Mouse (Mus musculus): Measurements from ENCODE around the gene Trpv4. TPM values are rescaled to one million over a fixed set of nuclear protein-coding genes. Genes with fewer than 3 reads are reported as not detected.

Trpv4 gene
- polyA plus RNA-seq, 1 experiment, result 6.5 TPM

- TF ChIP-seq POLR2A (IDR thresholded peaks at IDR 0.05; ENCODE audit: control insufficient read depth, extremely low read depth, insufficient read depth, low read length, poor library complexity) (no peak), CTCF (IDR thresholded peaks at IDR 0.05; ENCODE audit: borderline replicate concordance, control insufficient read depth, extremely low read depth, insufficient read depth, low read length, poor library complexity) (no peak)
- no peaks in the 10 kb centered on the region for H3K36me3 ChIP-seq (ENCODE audit: control insufficient read depth, insufficient read depth, low read length)
- no peak for DNase-seq
- peaks cover 44% of the 10 kb centered on the region for H3K4me1 ChIP-seq (replicated peaks; ENCODE audit: control insufficient read depth, insufficient read depth, low read length)
- H3K27me3 ChIP-seq (ENCODE audit: control insufficient read depth, insufficient read depth, low read length), result no peaks in the 10 kb centered on the region
- H3K4me3 ChIP-seq (ENCODE audit: control insufficient read depth, insufficient read depth, low read length), result no peak overlapping the region
- over 99% methylated on average over 7 of the region's 7 CpGs for WGBS
- no peak overlapping the region for H3K27ac ChIP-seq (ENCODE audit: control insufficient read depth, insufficient read depth, low read length)
Observed at GRCm38 (mm10) chr5:114686726-114687210, 28.5 kb upstream of the Trpv4 start.

DNA sequence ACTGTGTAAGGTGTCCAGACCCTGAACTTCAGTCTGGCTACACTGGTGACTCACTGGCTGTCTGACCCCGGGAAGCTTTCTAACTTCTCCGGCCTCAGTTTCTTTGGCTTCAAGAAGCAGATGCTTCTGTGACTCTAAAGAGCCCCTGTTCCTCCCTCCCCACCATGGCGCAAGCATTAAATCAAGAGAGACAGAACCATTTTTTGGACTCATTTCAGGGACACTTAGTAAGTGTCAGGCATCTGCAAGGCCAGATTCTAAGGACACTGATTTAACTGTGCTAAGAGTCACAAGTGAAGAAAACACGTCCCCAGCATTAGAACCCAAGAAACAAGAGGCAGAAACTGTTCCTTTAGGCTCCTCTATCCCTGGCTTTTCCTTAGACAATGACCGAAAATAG lies 27.8 kb upstream of the Trpv4 start:
- no peak overlapping the region for H3K4me3 ChIP-seq (ENCODE audit: control insufficient read depth, insufficient read depth, low read length)
- WGBS, result 95% methylated on average over 5 of the region's 5 CpGs

DNA sequence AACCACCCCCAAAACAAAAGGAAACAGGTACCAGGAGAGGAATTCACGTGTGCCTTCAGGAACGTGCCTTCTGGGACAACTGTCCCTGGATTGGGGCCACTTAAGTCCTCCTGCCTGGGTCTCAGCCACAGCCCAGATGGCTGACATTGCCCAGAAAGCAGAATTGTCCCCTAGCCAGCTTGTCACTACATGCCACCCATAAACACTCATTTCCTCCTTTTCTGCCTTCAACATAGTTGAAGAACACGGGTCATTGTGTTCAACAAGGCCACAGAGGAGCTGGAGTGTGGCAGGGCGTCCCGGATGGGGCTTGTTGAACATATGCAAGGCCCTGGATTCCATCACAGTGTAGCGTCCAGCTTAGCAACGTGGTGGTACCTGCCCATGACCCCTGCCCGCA lies 23.5 kb upstream of the Trpv4 start:
- TF ChIP-seq CTCF (IDR thresholded peaks at IDR 0.05; ENCODE audit: borderline replicate concordance, control insufficient read depth, extremely low read depth, insufficient read depth, low read length, poor library complexity) (no peak), POLR2A (IDR thresholded peaks at IDR 0.05; ENCODE audit: control insufficient read depth, extremely low read depth, insufficient read depth, low read length, poor library complexity) (no peak)
- Histone ChIP-seq H3K27ac (ENCODE audit: control insufficient read depth, insufficient read depth, low read length) (peak overlapping the region; percentile 86), H3K4me3 (ENCODE audit: control insufficient read depth, insufficient read depth, low read length) (no peak overlapping the region), H3K36me3 (ENCODE audit: control insufficient read depth, insufficient read depth, low read length) (peaks cover 7% of the 10 kb centered on the region), H3K27me3 (ENCODE audit: control insufficient read depth, insufficient read depth, low read length) (no peaks in the 10 kb centered on the region), H3K4me1 (replicated peaks; ENCODE audit: control insufficient read depth, insufficient read depth, low read length) (peaks cover 42% of the 10 kb centered on the region)
- no peak for DNase-seq
- 52% methylated on average over 8 of the region's 8 CpGs for WGBS

More for the DNA sequence above, 27.8 kb upstream of the Trpv4 start:
- TF ChIP-seq CTCF (IDR thresholded peaks at IDR 0.05; ENCODE audit: borderline replicate concordance, control insufficient read depth, extremely low read depth, insufficient read depth, low read length, poor library complexity) (no peak), POLR2A (IDR thresholded peaks at IDR 0.05; ENCODE audit: control insufficient read depth, extremely low read depth, insufficient read depth, low read length, poor library complexity) (no peak)
- no peaks in the 10 kb centered on the region for H3K36me3 ChIP-seq (ENCODE audit: control insufficient read depth, insufficient read depth, low read length)
- H3K4me1 ChIP-seq (replicated peaks; ENCODE audit: control insufficient read depth, insufficient read depth, low read length), result peaks cover 45% of the 10 kb centered on the region
- no peak for DNase-seq
- H3K27me3 ChIP-seq (ENCODE audit: control insufficient read depth, insufficient read depth, low read length), result no peaks in the 10 kb centered on the region
- H3K27ac ChIP-seq (ENCODE audit: control insufficient read depth, insufficient read depth, low read length), result no peak overlapping the region

GRCm38 (mm10) chr5:114680676-114681285 lies 22.6 kb upstream of the Trpv4 start:
- Histone ChIP-seq H3K36me3 (ENCODE audit: control insufficient read depth, insufficient read depth, low read length) (peaks cover 17% of the 10 kb centered on the region), H3K27ac (ENCODE audit: control insufficient read depth, insufficient read depth, low read length) (peak overlapping the region; percentile 90), H3K27me3 (ENCODE audit: control insufficient read depth, insufficient read depth, low read length) (no peaks in the 10 kb centered on the region), H3K4me1 (replicated peaks; ENCODE audit: control insufficient read depth, insufficient read depth, low read length) (peaks cover 42% of the 10 kb centered on the region), H3K4me3 (ENCODE audit: control insufficient read depth, insufficient read depth, low read length) (peak overlapping the region; percentile 25)
- WGBS, result 9% methylated on average over 19 of the region's 19 CpGs
- TF ChIP-seq CTCF (IDR thresholded peaks at IDR 0.05; ENCODE audit: borderline replicate concordance, control insufficient read depth, extremely low read depth, insufficient read depth, low read length, poor library complexity) (no peak), POLR2A (IDR thresholded peaks at IDR 0.05; ENCODE audit: control insufficient read depth, extremely low read depth, insufficient read depth, low read length, poor library complexity) (0 out of 2 replicates have a peak, but pooled peaks have one; percentile 34)
- DNase-seq, result peak; percentile 58

GRCm38 (mm10) chr5:114679841-114680591 lies 21.8 kb upstream of the Trpv4 start:
- Histone ChIP-seq H3K36me3 (ENCODE audit: control insufficient read depth, insufficient read depth, low read length) (peaks cover 22% of the 10 kb centered on the region), H3K27me3 (ENCODE audit: control insufficient read depth, insufficient read depth, low read length) (no peaks in the 10 kb centered on the region), H3K4me3 (ENCODE audit: control insufficient read depth, insufficient read depth, low read length) (no peak overlapping the region), H3K4me1 (replicated peaks; ENCODE audit: control insufficient read depth, insufficient read depth, low read length) (peaks cover 35% of the 10 kb centered on the region), H3K27ac (ENCODE audit: control insufficient read depth, insufficient read depth, low read length) (peak overlapping the region; percentile 90)
- DNase-seq, result no peak
- TF ChIP-seq POLR2A (IDR thresholded peaks at IDR 0.05; ENCODE audit: control insufficient read depth, extremely low read depth, insufficient read depth, low read length, poor library complexity), result no peak
- no peak for TF ChIP-seq CTCF (IDR thresholded peaks at IDR 0.05; ENCODE audit: borderline replicate concordance, control insufficient read depth, extremely low read depth, insufficient read depth, low read length, poor library complexity)
- whole genome bisulfite sequencing, result 34% methylated on average over 17 of the region's 17 CpGs

DNA sequence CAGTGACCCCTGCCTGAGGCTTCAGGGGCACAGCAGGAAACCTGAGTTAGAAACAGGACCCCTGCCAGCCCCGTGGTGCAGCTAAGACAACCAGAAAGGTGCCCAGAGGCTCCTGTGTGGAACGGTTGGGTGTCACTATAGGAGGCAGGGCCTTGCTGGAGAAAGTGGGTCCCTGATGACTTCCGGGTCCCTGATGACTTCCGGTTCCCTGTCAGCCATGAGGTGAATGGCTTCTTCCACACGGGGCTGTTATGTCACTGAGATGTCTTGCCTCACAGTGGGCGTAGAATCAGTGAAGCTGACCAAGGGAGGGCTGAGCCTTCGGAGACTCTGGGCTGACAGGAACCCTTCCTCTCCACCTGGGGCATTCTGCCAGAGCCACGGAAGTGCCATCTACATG lies 16.4 kb upstream of the Trpv4 start:
- DNase-seq, result no peak
- Histone ChIP-seq H3K4me1 (replicated peaks; ENCODE audit: control insufficient read depth, insufficient read depth, low read length) (peaks cover 4% of the 10 kb centered on the region), H3K27ac (ENCODE audit: control insufficient read depth, insufficient read depth, low read length) (no peak overlapping the region), H3K4me3 (ENCODE audit: control insufficient read depth, insufficient read depth, low read length) (no peak overlapping the region), H3K27me3 (ENCODE audit: control insufficient read depth, insufficient read depth, low read length) (no peaks in the 10 kb centered on the region), H3K36me3 (ENCODE audit: control insufficient read depth, insufficient read depth, low read length) (peaks cover 33% of the 10 kb centered on the region)
- TF ChIP-seq CTCF (IDR thresholded peaks at IDR 0.05; ENCODE audit: borderline replicate concordance, control insufficient read depth, extremely low read depth, insufficient read depth, low read length, poor library complexity), result no peak
- no peak for TF ChIP-seq POLR2A (IDR thresholded peaks at IDR 0.05; ENCODE audit: control insufficient read depth, extremely low read depth, insufficient read depth, low read length, poor library complexity)
- WGBS, result 91% methylated on average over 8 of the region's 8 CpGs
